ENCODE assay signal across 14 mouse cellular contexts in genomic region chr1:182618200-182618947, GRCm38 (mm10). TPM values are rescaled to one million over a fixed set of nuclear protein-coding genes. Genes with fewer than 3 reads are reported as not detected.
DNase-seq lines count a peak whose midpoint lies in the region; ATAC-seq lines count a peak whose summit lies in the region.
"Had no signal": no experiment of that assay in that cellular context is flagged by ENCODE, and none has a peak within 500 bp of the region (broad histone marks: within the 10 kb centered on the region; RNA-seq: fewer than 3 reads in every experiment).

No protein-coding gene starts in this region.

- H3K36me3 ChIP-seq in kidney, embryonic 16.5 days (ENCODE audit: insufficient read depth, low read length), result no peaks in the 10 kb centered on the region
- H3K36me3 ChIP-seq in embryonic facial prominence, embryonic 10.5 days (replicated peaks), result no peaks in the 10 kb centered on the region
- no peaks in the 10 kb centered on the region for H3K36me3 ChIP-seq in hindbrain, embryonic 13.5 days
- no peaks in the 10 kb centered on the region for H3K36me3 ChIP-seq in midbrain, embryonic 15.5 days (replicated peaks)

- H3K9ac ChIP-seq in kidney, embryonic 16.5 days (replicated peaks; ENCODE audit: low read length), result no peak overlapping the region
- no peak overlapping the region for H3K9ac ChIP-seq in hindbrain, embryonic 13.5 days
- no peak overlapping the region for H3K9ac ChIP-seq in midbrain, embryonic 15.5 days

- WGBS in kidney, embryonic 16.5 days, result 69% methylated on average over 16 of the region's 16 CpGs
- 72% methylated on average over 16 of the region's 16 CpGs for WGBS in embryonic facial prominence, embryonic 10.5 days
- WGBS in hindbrain, embryonic 13.5 days, result 38% methylated on average over 16 of the region's 16 CpGs
- WGBS in midbrain, embryonic 15.5 days, result 42% methylated on average over 16 of the region's 16 CpGs

- H3K9me3 ChIP-seq in kidney, embryonic 16.5 days (ENCODE audit: low read length), result no peaks in the 10 kb centered on the region
- no peaks in the 10 kb centered on the region for H3K9me3 ChIP-seq in embryonic facial prominence, embryonic 10.5 days
- no peaks in the 10 kb centered on the region for H3K9me3 ChIP-seq in hindbrain, embryonic 13.5 days
- no peaks in the 10 kb centered on the region for H3K9me3 ChIP-seq in midbrain, embryonic 15.5 days

- no peak overlapping the region for H3K27ac ChIP-seq in kidney, embryonic 16.5 days (ENCODE audit: low read length)
- peak overlapping the region; percentile 48; the same call in 1 of the 2 replicates for H3K27ac ChIP-seq in embryonic facial prominence, embryonic 10.5 days (replicated peaks)
- peak overlapping the region; percentile 89 for H3K27ac ChIP-seq in hindbrain, embryonic 13.5 days
- peak overlapping the region; percentile 63 for H3K27ac ChIP-seq in midbrain, embryonic 15.5 days

- H3K27me3 ChIP-seq in kidney, embryonic 16.5 days (ENCODE audit: insufficient read depth, low read length), result no peaks in the 10 kb centered on the region
- H3K27me3 ChIP-seq in embryonic facial prominence, embryonic 10.5 days (replicated peaks; ENCODE audit: low read depth, poor library complexity, severe bottlenecking), result no peaks in the 10 kb centered on the region
- H3K27me3 ChIP-seq in hindbrain, embryonic 13.5 days, result no peaks in the 10 kb centered on the region
- H3K27me3 ChIP-seq in midbrain, embryonic 15.5 days (replicated peaks), result no peaks in the 10 kb centered on the region

- ATAC-seq in kidney, embryonic 16.5 days (ENCODE audit: low FRiP score, low TSS enrichment), result peak; percentile 72; the same call in 1 of the 2 replicates
- peak; percentile 89 for ATAC-seq in hindbrain, embryonic 13.5 days (ENCODE audit: low FRiP score)
- ATAC-seq in midbrain, embryonic 15.5 days (replicated peaks), result peak; percentile 79
- no peak for ATAC-seq in erythroblast, adult 5-6 weeks (replicated peaks; ENCODE audit: low FRiP score, poor library complexity, severe bottlenecking)

- no peak for DNase-seq in kidney, postnatal 10 days
- DNase-seq in embryonic facial prominence, embryonic 10.5 days (ENCODE audit: low spot score), result peak; percentile 42
- DNase-seq in cerebellum, adult 8-10 months, result no peak
- no peak for DNase-seq in adrenal gland, adult (ENCODE audit: inconsistent age in 2 of 2, low spot score in 1 of 2)
- DNase-seq: adrenal gland, adult 2 months; cerebellum, adult 2 months; gastrocnemius, postnatal 25 days; heart, postnatal 14 days; kidney, postnatal 14 days had no signal

- no peak overlapping the region for H3K4me2 ChIP-seq in kidney, embryonic 16.5 days (replicated peaks; ENCODE audit: low read depth, low read length)
- H3K4me2 ChIP-seq in hindbrain, embryonic 13.5 days, result peak overlapping the region; percentile 30
- peak overlapping the region; percentile 11; the same call in 1 of the 2 replicates for H3K4me2 ChIP-seq in midbrain, embryonic 15.5 days

- no peak overlapping the region for H3K4me3 ChIP-seq in kidney, embryonic 16.5 days (ENCODE audit: low read length)
- H3K4me3 ChIP-seq in embryonic facial prominence, embryonic 10.5 days, result no peak overlapping the region
- no peak overlapping the region for H3K4me3 ChIP-seq in hindbrain, embryonic 13.5 days
- H3K4me3 ChIP-seq in midbrain, embryonic 15.5 days, result no peak overlapping the region

- H3K4me1 ChIP-seq in kidney, embryonic 16.5 days (ENCODE audit: insufficient read depth, low read length), result peaks cover 17% of the 10 kb centered on the region; the same call in 1 of the 2 replicates
- H3K4me1 ChIP-seq in embryonic facial prominence, embryonic 10.5 days, result peaks cover 36% of the 10 kb centered on the region
- H3K4me1 ChIP-seq in hindbrain, embryonic 13.5 days (replicated peaks), result peaks cover 25% of the 10 kb centered on the region
- H3K4me1 ChIP-seq in midbrain, embryonic 15.5 days, result peaks cover 9% of the 10 kb centered on the region; the same call in 1 of the 2 replicates

RNA-seq across cellular contexts. Expression of gene Capn8, which starts 53.6 kb away (rescaled TPM):
- not detected in 2 replicates for polyA plus RNA-seq in kidney, embryonic 16.5 days (2015; fragmentation: Nextera tagmentation; extraction: Ambion mirVana)
- polyA plus RNA-seq in embryonic facial prominence, embryonic 10.5 days (2016; fragmentation: Nextera tagmentation; extraction: Ambion mirVana), result not detected in 2 replicates
- 0.10 TPM in 2 replicates for polyA plus RNA-seq in hindbrain, embryonic 13.5 days (2015; fragmentation: Nextera tagmentation; extraction: Ambion mirVana)
- polyA plus RNA-seq in midbrain, embryonic 15.5 days (2015; fragmentation: Nextera tagmentation; extraction: Ambion mirVana), result 0.06 and 0.11 TPM in 2 replicates
- total RNA-seq in erythroblast, adult 5-6 weeks (2015; ENCODE audit: low replicate concordance), result not detected in 2 replicates
- total RNA-seq in erythroblast, adult 5-6 weeks (2017; ENCODE audit: low replicate concordance), result not detected in 2 replicates
- total RNA-seq: gastrocnemius, postnatal 25 days; heart, postnatal 14 days; MEL had no signal
- polyA plus RNA-seq: adrenal gland, adult 2 months had no signal
